Mouse (Mus musculus) kidney, embryonic 16.5 days (tissue): ENCODE measurements around the gene Fam83c. TPM values are rescaled to one million over a fixed set of nuclear protein-coding genes. Genes with fewer than 3 reads are reported as not detected.

Source experiments
- ATAC-seq: fragments of 200-750 bp; cut with Nextera tagmentation; 2 replicates; pipeline ENCODE4 v1.8.0; 2017; ENCODE audit warnings: moderate TSS enrichment; ENCODE audit not compliant: low FRiP score, low TSS enrichment
- H3K27ac ChIP-seq: fragments of 300-500 bp; sonication (generic); 2 replicates; pipeline ENCODE4 v1.5.1; 2014; ENCODE audit warnings: low read length
- H3K27me3 ChIP-seq: fragments of 300-500 bp; sonication (generic); 2 replicates; pipeline ENCODE4 v1.6.1; 2014; ENCODE audit warnings: low read length, control low read depth, mixed read lengths; ENCODE audit not compliant: insufficient read depth
- H3K36me3 ChIP-seq: fragments of 300-500 bp; sonication (generic); 2 replicates; pipeline ENCODE4 v1.6.1; 2014; ENCODE audit warnings: low read length, control low read depth, mixed read lengths; ENCODE audit not compliant: insufficient read depth
- H3K4me1 ChIP-seq: fragments of 300-500 bp; sonication (generic); 2 replicates; pipeline ENCODE4 v1.6.1; 2014; ENCODE audit warnings: low read length, control low read depth, mixed read lengths; ENCODE audit not compliant: insufficient read depth
- H3K4me2 ChIP-seq: fragments of 300-500 bp; sonication (generic); replicated peaks from 2 replicates; pipeline ENCODE4 v1.6.1; 2014; ENCODE audit warnings: low read depth, low read length
- H3K4me3 ChIP-seq: fragments of 300-500 bp; sonication (generic); 2 replicates; pipeline ENCODE4 v1.5.1; 2014; ENCODE audit warnings: mild to moderate bottlenecking, low read length
- H3K9ac ChIP-seq: fragments of 300-500 bp; sonication (generic); replicated peaks from 2 replicates; pipeline ENCODE4 v1.6.1; 2014; ENCODE audit warnings: low read length
- H3K9me3 ChIP-seq: fragments of 300-500 bp; sonication (generic); 2 replicates; pipeline ENCODE4 v1.6.1; 2016; ENCODE audit warnings: low read length, control low read depth
- WGBS: fragments of 180-500 bp; shearing (Covaris S2); extraction: QIAGEN DNeasy Blood & Tissue Kit; methylation state at CpG from one replicate; pipeline ENCODE4 v1.1.7; 2014; 5-methylcytosine and 5-hydroxymethylcytosine counted together
- polyA plus RNA-seq: library from polyadenylated mRNA; unstranded; fragments of >200 nt; fragmentation: Nextera tagmentation; extraction: Ambion mirVana; gene quantifications from 2 replicates; pipeline ENCODE4 v1.2.1, GENCODE M21; 2015

Fam83c gene
- polyA plus RNA-seq, 1 experiment from 2014 or later: 0.21 TPM

DNA sequence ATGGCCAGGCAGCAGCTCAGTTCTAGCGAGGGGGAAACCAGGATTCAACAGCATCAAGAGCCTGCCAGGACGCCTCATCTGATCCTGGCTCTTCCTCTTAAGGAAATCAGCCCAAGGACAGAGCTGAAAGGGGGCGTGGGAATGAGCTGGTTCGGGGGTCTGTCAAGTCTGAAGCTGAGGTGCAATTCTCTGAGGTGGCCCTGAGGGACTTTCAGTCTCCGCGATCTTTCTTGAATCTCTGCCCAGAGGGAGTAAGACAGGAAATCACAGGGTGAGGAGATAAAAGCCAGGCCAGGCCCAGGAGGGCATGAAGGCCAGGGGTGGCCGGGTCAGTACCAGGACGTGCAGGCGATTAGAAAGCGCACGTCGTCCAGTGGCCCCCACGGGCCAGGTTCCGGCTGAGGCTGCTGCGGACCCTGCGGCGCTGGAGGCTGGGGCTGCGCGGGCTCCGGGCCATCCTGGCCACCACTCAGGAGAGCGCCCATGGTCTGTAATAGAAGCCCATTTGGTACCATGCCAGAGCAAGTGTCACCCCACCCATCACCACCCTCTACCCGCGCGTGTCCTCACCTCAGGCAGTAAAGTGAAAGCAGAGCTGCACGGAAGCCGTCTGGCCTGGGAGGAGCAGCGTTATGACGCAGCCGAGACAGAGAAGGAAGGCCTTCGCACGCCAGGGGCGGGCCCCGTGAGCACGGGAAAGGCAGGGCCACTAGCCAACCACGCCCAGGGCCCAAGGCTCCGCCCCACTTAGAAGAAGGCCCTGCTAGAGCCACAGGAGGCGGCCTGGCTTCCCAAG is 15.9 kb downstream of the Fam83c start:
- WGBS: under 1% methylated on average over 37 of the region's 37 CpGs
- Histone ChIP-seq H3K4me2 (peak overlapping the region; percentile 93), H3K9ac (peak overlapping the region; percentile 85), H3K9me3 (no peaks in the 10 kb centered on the region), H3K27ac (peak overlapping the region; percentile 66), H3K27me3 (no peaks in the 10 kb centered on the region), H3K36me3 (peaks cover 37% of the 10 kb centered on the region), H3K4me1 (peaks cover 11% of the 10 kb centered on the region), H3K4me3 (peak overlapping the region; percentile 78)
- peak; percentile 98 for ATAC-seq

DNA sequence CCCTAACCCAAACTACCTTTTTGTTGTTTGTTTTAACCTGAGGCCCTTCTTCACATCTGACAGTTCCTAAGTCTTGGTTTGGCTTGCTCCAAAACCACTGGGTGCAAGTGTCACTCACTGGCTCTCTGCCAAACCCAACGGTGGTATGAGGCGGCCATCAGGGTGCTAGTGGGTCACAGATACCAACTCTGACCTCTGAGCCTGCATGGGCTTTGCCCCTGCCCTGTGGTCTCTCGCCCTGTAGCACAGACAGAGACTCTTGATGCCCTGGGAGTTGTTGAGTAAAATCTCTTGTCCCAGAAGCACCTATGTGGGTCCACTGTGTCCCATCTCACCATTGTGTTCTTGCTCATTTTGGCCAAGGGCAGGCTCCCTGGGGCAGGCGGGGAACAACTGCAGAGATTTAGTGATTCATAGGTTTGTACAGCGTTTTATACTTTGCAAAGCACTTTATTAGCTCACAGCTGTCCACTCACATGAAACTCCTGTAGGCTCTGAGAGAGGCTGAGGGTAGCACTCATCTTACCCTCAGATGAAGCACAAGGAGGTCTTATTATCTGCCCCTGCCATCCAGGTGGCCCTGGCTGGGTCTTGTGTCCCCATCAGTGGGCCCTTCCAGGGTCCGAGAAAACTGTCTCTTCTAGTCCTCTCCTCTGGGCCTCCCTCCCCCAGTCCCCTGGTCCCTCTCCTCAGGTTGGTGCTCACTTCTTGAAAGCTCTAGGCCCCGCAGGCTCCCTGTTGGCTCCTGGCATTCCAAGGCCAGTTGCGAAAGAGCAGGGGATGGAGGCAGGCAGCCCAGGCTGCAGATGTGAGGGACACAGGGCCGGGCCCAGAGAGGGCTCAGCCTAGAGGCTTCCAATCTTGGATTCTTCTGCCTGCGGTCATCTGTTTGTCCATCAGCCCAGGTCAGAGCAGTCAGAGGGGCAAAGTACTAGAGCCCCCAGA is 17.1 kb downstream of the Fam83c start:
- Histone ChIP-seq H3K36me3 (peaks cover 25% of the 10 kb centered on the region), H3K27ac (no peak overlapping the region), H3K27me3 (no peaks in the 10 kb centered on the region), H3K4me2 (no peak overlapping the region), H3K4me3 (no peak overlapping the region), H3K4me1 (peaks cover 11% of the 10 kb centered on the region), H3K9ac (no peak overlapping the region), H3K9me3 (no peaks in the 10 kb centered on the region)
- 77% methylated on average over 10 of the region's 10 CpGs for WGBS
- no peak for ATAC-seq

DNA sequence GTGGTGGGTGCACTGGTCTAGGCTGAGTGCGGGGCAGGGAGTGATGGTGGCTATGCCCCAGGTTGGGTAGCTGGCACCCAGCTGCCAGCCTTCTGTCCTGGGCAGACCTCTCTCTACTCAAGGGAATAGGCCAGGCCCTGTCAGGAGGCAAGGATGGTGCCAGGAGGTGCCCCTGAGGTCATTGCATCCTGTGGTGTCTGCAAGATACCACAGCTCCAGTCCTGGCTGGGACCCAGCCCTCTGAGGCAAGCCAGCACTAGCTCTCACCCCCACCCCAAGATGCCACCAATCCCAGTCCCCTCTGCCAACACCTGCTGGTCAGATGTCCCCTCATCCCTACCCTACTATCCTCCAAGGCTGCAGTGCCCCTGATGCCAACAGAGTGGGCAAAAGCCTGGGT is 18.5 kb downstream of the Fam83c start:
- H3K9ac ChIP-seq: no peak overlapping the region
- 100% methylated on average over 1 of the region's 1 CpGs for WGBS

DNA sequence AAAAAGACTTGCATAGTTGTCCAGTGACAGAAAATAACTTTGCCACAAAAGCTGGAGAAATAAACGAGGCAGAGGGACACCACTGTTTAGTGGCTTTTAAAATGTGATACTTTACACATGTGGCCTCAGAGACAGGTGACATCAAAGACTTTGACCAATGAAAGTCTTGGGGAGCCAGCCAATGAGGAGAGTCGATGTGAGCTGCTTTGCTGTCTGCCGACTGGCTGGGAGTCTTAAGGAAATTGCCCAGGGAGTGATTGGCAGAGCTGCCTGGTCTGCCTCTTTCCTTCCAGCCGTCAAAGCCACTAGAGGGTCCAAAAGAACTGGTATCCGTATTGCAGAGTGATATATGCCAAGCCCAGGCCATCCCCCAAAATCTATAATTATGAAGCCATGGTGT is 19.8 kb downstream of the Fam83c start:
- no peak for ATAC-seq
- Histone ChIP-seq H3K27ac (no peak overlapping the region), H3K9ac (no peak overlapping the region), H3K4me1 (peaks cover 11% of the 10 kb centered on the region), H3K9me3 (no peaks in the 10 kb centered on the region), H3K4me3 (no peak overlapping the region), H3K4me2 (no peak overlapping the region), H3K36me3 (no peaks in the 10 kb centered on the region), H3K27me3 (no peaks in the 10 kb centered on the region)
- WGBS: 18% methylated on average over 5 of the region's 5 CpGs

More for the DNA sequence above, 18.5 kb downstream of the Fam83c start:
- Histone ChIP-seq H3K9me3 (no peaks in the 10 kb centered on the region), H3K36me3 (peaks cover 13% of the 10 kb centered on the region), H3K27ac (no peak overlapping the region), H3K4me3 (no peak overlapping the region), H3K4me2 (no peak overlapping the region), H3K4me1 (peaks cover 11% of the 10 kb centered on the region), H3K27me3 (no peaks in the 10 kb centered on the region)
- ATAC-seq: no peak

DNA sequence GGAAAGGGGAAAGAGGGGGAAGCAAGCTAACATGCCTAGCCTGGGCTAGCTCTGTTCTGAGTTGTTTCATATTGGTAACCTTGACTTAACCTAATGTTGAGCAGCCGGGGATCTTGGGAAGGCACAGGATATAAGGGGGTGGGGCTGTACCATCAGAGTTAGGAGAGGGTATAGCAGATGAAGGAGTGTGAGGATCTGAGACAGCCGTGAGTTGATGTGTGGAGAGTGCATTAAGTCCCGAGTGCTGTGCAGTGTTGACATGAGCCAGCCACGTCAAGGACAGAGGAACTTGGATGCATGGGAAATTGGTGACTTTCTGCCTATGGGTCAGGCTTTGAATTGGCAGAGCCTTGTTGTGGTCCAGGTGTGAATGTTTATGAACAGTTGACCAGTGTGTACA is 22.0 kb downstream of the Fam83c start:
- ATAC-seq: no peak
- Histone ChIP-seq H3K4me3 (no peak overlapping the region), H3K4me2 (no peak overlapping the region), H3K27ac (no peak overlapping the region), H3K36me3 (no peaks in the 10 kb centered on the region), H3K9ac (no peak overlapping the region), H3K9me3 (no peaks in the 10 kb centered on the region), H3K4me1 (no peaks in the 10 kb centered on the region), H3K27me3 (no peaks in the 10 kb centered on the region)
- WGBS: 80% methylated on average over 4 of the region's 4 CpGs

DNA sequence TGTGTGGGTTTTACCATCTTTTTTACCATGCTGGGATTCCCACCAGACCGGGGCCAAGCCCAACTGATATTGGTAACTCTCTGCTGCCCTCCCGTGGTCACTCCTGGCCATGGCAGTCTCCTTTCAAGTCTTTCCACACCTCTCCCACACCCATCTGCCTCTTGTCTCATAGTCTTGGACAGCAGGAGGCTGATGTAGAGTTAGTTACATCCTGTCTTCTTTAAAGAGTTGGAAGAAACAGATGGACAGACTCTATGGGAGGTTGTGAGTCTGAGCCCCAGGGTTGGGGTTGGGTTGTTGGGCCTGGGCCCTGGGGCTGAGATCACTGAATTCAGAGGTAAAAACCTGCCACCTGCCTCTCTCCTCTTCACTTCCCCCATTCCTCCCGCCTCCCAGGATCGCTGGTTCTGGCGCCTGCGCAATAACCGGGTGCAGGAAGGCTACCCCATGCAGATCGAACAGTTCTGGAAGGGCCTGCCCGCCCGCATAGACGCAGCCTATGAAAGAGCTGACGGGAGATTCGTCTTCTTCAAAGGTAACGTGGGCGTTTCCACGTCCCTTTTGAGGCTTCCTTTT is 22.7 kb downstream of the Fam83c start:
- 37% methylated on average over 16 of the region's 16 CpGs for WGBS
- no peak for ATAC-seq
- Histone ChIP-seq H3K9me3 (no peaks in the 10 kb centered on the region), H3K4me3 (no peak overlapping the region), H3K9ac (no peak overlapping the region), H3K27me3 (no peaks in the 10 kb centered on the region), H3K36me3 (no peaks in the 10 kb centered on the region), H3K4me1 (no peaks in the 10 kb centered on the region), H3K4me2 (no peak overlapping the region), H3K27ac (no peak overlapping the region)

DNA sequence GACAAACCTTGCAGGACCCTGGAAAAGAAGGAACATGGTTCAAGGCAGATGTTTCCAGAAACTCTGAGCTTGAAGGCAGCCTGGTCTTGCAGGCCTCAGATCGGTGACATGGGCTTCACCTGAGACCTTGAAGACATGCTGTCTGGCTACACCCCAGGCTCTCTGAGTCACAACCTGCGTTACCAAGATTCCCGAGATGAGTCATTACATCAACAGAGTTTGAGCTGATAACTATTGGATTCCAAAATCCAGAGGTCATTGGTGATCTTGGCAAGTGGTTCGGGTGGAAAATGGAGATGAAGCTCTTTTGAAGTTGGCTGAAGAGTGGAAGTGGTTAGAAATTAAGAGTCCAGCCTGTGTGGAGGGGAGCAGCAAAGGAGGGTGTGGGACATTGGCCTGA is 25.0 kb downstream of the Fam83c start:
- 91% methylated on average over 4 of the region's 4 CpGs for WGBS
- H3K4me2 ChIP-seq: no peak overlapping the region

DNA sequence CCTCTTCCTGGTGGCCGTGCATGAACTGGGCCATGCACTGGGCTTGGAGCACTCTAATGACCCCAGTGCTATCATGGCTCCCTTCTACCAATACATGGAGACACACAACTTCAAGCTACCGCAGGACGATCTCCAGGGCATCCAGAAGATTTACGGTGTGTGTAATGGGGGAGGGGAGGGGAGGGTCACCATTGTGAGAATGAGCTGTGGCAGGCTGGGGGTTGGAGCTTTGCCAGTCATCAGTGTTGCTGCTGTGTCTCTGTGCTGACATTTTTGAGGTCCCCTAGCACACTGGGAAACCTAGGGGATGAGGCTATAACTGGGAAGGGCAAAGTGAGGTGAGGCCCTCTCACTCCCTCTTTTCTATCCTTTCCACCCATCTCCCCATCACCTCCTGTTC is 27.2 kb downstream of the Fam83c start:
- no peak overlapping the region for H3K4me3 ChIP-seq
- no peak for ATAC-seq

More for the DNA sequence above, 25.0 kb downstream of the Fam83c start:
- H3K9me3 ChIP-seq: no peaks in the 10 kb centered on the region
- H3K9ac ChIP-seq: no peak overlapping the region
- H3K4me3 ChIP-seq: no peak overlapping the region
- H3K36me3 ChIP-seq: no peaks in the 10 kb centered on the region
- no peak for ATAC-seq
- no peaks in the 10 kb centered on the region for H3K4me1 ChIP-seq
- H3K27me3 ChIP-seq: no peaks in the 10 kb centered on the region
- no peak overlapping the region for H3K27ac ChIP-seq

DNA sequence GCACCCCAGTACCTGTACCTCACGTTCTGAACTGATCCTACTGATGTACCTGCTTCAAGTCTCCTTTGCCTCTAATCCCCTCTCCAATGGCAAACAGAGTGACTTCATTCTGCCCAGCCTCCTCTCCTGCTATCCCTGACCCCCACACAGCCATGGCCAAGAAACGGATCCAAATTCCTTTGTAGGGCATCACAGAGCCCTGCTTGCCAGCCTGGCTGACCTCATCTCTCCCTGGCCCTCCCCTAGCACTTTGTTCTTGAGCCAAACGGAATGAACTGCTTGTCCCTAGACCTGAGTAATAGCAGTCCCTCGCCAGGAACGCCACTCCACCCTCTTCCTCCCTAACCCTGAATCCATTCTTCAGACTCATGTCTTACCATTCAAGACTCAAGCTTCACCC is 28.1 kb downstream of the Fam83c start:
- H3K9me3 ChIP-seq: peaks cover 3% of the 10 kb centered on the region; the same call in 1 of the 2 replicates
- ATAC-seq: no peak
- no peak overlapping the region for H3K4me2 ChIP-seq
- H3K4me3 ChIP-seq: no peak overlapping the region
- WGBS: 68% methylated on average over 5 of the region's 5 CpGs
- H3K36me3 ChIP-seq: no peaks in the 10 kb centered on the region
- H3K9ac ChIP-seq: no peak overlapping the region
- H3K4me1 ChIP-seq: no peaks in the 10 kb centered on the region
- H3K27ac ChIP-seq: no peak overlapping the region
- no peaks in the 10 kb centered on the region for H3K27me3 ChIP-seq

More for the DNA sequence above, 27.2 kb downstream of the Fam83c start:
- Histone ChIP-seq H3K36me3 (no peaks in the 10 kb centered on the region), H3K4me1 (no peaks in the 10 kb centered on the region), H3K27me3 (no peaks in the 10 kb centered on the region), H3K9me3 (peaks cover 3% of the 10 kb centered on the region; the same call in 1 of the 2 replicates), H3K27ac (no peak overlapping the region), H3K4me2 (no peak overlapping the region), H3K9ac (no peak overlapping the region)
- WGBS: 38% methylated on average over 4 of the region's 4 CpGs
